Mouse (Mus musculus): ENCODE data around the gene Mzt1. TPM values are rescaled to one million over a fixed set of nuclear protein-coding genes. Genes with fewer than 3 reads are reported as not detected.

The Mzt1 gene
- polyA plus RNA-seq, 1 experiment from 2014 or later = 110 TPM

GRCm38 (mm10) chr14:99029987-99030386 is 15.9 kb downstream of the Mzt1 start:
- H3K4me2 ChIP-seq (ENCODE audit: low read depth, low read length) = no peak overlapping the region
- H3K4me3 ChIP-seq (ENCODE audit: low read depth, low read length) = no peak overlapping the region
- no peak for ATAC-seq (ENCODE audit: low read depth)
- no peak overlapping the region for H3K27ac ChIP-seq (ENCODE audit: low read depth, low read length)
- H3K36me3 ChIP-seq (ENCODE audit: control insufficient read depth, insufficient read depth, low read length) = no peaks in the 10 kb centered on the region
- H3K27me3 ChIP-seq (ENCODE audit: control insufficient read depth, insufficient read depth, low read length) = no peaks in the 10 kb centered on the region
- 86% methylated on average over 5 of the region's 5 CpGs for WGBS
- H3K9ac ChIP-seq (replicated peaks; ENCODE audit: low read depth, low read length) = no peak overlapping the region
- H3K9me3 ChIP-seq (ENCODE audit: control insufficient read depth, low read length) = no peaks in the 10 kb centered on the region
- no peaks in the 10 kb centered on the region for H3K4me1 ChIP-seq (ENCODE audit: control insufficient read depth, insufficient read depth, low read length)

- Histone ChIP-seq H3K9ac (replicated peaks; ENCODE audit: low read depth, low read length) (peak overlapping the region; percentile 28; the same call in 1 of the 2 replicates), H3K4me2 (ENCODE audit: low read depth, low read length) (peak overlapping the region; percentile 38), H3K4me1 (ENCODE audit: control insufficient read depth, insufficient read depth, low read length) (no peaks in the 10 kb centered on the region), H3K27ac (ENCODE audit: low read depth, low read length) (no peak overlapping the region), H3K9me3 (ENCODE audit: control insufficient read depth, low read length) (no peaks in the 10 kb centered on the region), H3K36me3 (ENCODE audit: control insufficient read depth, insufficient read depth, low read length) (no peaks in the 10 kb centered on the region), H3K27me3 (ENCODE audit: control insufficient read depth, insufficient read depth, low read length) (no peaks in the 10 kb centered on the region), H3K4me3 (ENCODE audit: low read depth, low read length) (peak overlapping the region; percentile 16; the same call in 1 of the 2 replicates)
- ATAC-seq (ENCODE audit: low read depth) = peak; percentile 28; the same call in 1 of the 2 replicates
- 51% methylated on average over 12 of the region's 12 CpGs for WGBS
Observed at GRCm38 (mm10) chr14:99022346-99023086, 23.4 kb downstream of the Mzt1 start.

GRCm38 (mm10) chr14:99019136-99019808 is 26.7 kb downstream of the Mzt1 start:
- Histone ChIP-seq H3K27me3 (ENCODE audit: control insufficient read depth, insufficient read depth, low read length) (no peaks in the 10 kb centered on the region), H3K27ac (ENCODE audit: low read depth, low read length) (no peak overlapping the region), H3K9ac (replicated peaks; ENCODE audit: low read depth, low read length) (no peak overlapping the region), H3K4me3 (ENCODE audit: low read depth, low read length) (no peak overlapping the region), H3K9me3 (ENCODE audit: control insufficient read depth, low read length) (no peaks in the 10 kb centered on the region), H3K4me1 (ENCODE audit: control insufficient read depth, insufficient read depth, low read length) (no peaks in the 10 kb centered on the region), H3K36me3 (ENCODE audit: control insufficient read depth, insufficient read depth, low read length) (no peaks in the 10 kb centered on the region), H3K4me2 (ENCODE audit: low read depth, low read length) (no peak overlapping the region)
- no peak for ATAC-seq (ENCODE audit: low read depth)
- 57% methylated on average over 10 of the region's 10 CpGs for WGBS

DNA sequence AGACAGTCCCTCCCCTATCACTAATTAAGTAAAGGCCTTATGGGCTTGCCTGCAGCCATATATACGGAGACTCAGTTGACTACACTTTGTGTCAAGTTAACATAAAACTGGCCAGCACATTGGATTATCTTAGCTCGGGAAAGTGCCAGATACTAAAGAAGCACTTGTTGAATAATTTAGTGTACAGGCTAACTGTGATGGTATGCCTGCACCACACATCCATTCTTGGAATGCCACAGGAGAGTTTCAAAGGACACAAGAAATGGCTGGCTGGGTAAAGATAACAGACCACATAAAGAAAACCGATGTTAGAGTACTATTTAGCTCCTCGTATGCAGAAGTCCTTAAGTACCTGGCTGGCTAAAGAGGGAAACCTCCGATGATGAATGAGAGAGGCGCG is 27.2 kb downstream of the Mzt1 start:
- WGBS = 84% methylated on average over 7 of the region's 7 CpGs
- no peaks in the 10 kb centered on the region for H3K9me3 ChIP-seq (ENCODE audit: control insufficient read depth, low read length)
- H3K9ac ChIP-seq (replicated peaks; ENCODE audit: low read depth, low read length) = no peak overlapping the region
- no peaks in the 10 kb centered on the region for H3K4me1 ChIP-seq (ENCODE audit: control insufficient read depth, insufficient read depth, low read length)
- no peaks in the 10 kb centered on the region for H3K36me3 ChIP-seq (ENCODE audit: control insufficient read depth, insufficient read depth, low read length)
- no peak overlapping the region for H3K27ac ChIP-seq (ENCODE audit: low read depth, low read length)
- no peak overlapping the region for H3K4me3 ChIP-seq (ENCODE audit: low read depth, low read length)
- H3K4me2 ChIP-seq (ENCODE audit: low read depth, low read length) = no peak overlapping the region
- no peak for ATAC-seq (ENCODE audit: low read depth)
- H3K27me3 ChIP-seq (ENCODE audit: control insufficient read depth, insufficient read depth, low read length) = no peaks in the 10 kb centered on the region

DNA sequence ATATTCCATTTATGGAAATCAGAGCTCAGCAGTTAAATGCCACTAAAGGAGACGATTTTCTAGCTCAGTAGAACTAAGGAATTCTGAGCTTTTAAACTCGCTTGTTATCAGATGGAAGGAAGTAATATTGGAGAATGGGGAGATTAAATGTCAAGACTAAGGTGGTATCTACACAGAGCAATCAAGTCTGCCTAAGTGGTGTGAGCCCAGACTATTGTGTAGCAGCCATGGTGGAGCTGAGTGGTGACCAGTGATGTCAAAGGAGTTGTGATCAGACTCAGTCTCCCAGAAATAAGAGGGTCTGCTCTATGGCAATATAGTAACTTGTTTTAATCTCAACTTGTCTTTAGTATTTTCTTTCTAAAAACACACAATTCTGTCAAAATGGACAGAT is 35.0 kb downstream of the Mzt1 start:
- no peaks in the 10 kb centered on the region for H3K9me3 ChIP-seq (ENCODE audit: control insufficient read depth, low read length)
- no peaks in the 10 kb centered on the region for H3K27me3 ChIP-seq (ENCODE audit: control insufficient read depth, insufficient read depth, low read length)
- no peaks in the 10 kb centered on the region for H3K4me1 ChIP-seq (ENCODE audit: control insufficient read depth, insufficient read depth, low read length)
- no peak overlapping the region for H3K9ac ChIP-seq (replicated peaks; ENCODE audit: low read depth, low read length)
- no peak overlapping the region for H3K4me2 ChIP-seq (ENCODE audit: low read depth, low read length)
- 64% methylated on average over 2 of the region's 2 CpGs for WGBS
- H3K4me3 ChIP-seq (ENCODE audit: low read depth, low read length) = no peak overlapping the region
- no peak overlapping the region for H3K27ac ChIP-seq (ENCODE audit: low read depth, low read length)
- no peaks in the 10 kb centered on the region for H3K36me3 ChIP-seq (ENCODE audit: control insufficient read depth, insufficient read depth, low read length)
- no peak for ATAC-seq (ENCODE audit: low read depth)

DNA sequence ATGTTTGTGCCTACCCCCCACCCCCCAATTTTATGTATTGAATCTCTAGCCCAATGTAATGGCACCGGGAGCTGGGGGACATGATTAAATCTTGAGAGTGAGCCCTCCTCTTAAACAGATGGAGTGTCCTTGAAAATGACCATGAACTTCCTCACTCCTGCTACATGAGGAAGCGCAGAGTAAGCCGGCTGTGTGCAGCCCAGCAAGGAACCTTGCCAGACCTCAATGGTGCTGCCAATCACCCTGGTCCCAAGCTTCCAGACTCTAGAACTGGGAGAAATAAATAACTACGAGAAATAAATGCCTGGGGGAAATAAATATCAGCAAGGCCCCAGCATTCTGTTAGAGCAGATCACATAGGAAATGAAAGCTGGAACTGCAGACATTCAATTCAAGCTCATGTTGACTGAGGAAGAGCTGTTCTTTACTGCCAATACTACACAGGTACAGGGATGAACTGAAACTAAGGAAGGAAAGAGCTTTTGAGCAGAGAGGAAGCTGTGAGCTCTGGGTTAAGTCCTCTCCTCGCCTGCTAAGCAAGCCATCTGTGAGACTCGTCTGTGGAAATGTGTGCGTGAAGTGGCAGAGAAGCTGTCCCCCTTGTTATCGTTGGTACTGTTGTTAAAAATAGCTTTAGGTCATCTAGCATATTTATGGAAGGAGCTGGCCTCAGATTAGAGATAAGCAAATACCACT is 35.6 kb downstream of the Mzt1 start:
- no peaks in the 10 kb centered on the region for H3K36me3 ChIP-seq (ENCODE audit: control insufficient read depth, insufficient read depth, low read length)
- H3K27ac ChIP-seq (ENCODE audit: low read depth, low read length) = no peak overlapping the region
- no peak overlapping the region for H3K4me2 ChIP-seq (ENCODE audit: low read depth, low read length)
- no peak overlapping the region for H3K9ac ChIP-seq (replicated peaks; ENCODE audit: low read depth, low read length)
- H3K9me3 ChIP-seq (ENCODE audit: control insufficient read depth, low read length) = no peaks in the 10 kb centered on the region
- H3K4me1 ChIP-seq (ENCODE audit: control insufficient read depth, insufficient read depth, low read length) = no peaks in the 10 kb centered on the region
- no peaks in the 10 kb centered on the region for H3K27me3 ChIP-seq (ENCODE audit: control insufficient read depth, insufficient read depth, low read length)
- ATAC-seq (ENCODE audit: low read depth) = no peak
- no peak overlapping the region for H3K4me3 ChIP-seq (ENCODE audit: low read depth, low read length)
- WGBS = 73% methylated on average over 8 of the region's 8 CpGs

- 92% methylated on average over 7 of the region's 7 CpGs for WGBS
- ATAC-seq (ENCODE audit: low read depth) = no peak
- H3K4me1 ChIP-seq (ENCODE audit: control insufficient read depth, insufficient read depth, low read length) = no peaks in the 10 kb centered on the region
Observed at GRCm38 (mm10) chr14:98994218-98994617, 51.7 kb downstream of the Mzt1 start, which contains the start of gene Rpl36a-ps1. TSS of gene Rpl36a-ps1 (minus strand) at chr14:98994318.

DNA sequence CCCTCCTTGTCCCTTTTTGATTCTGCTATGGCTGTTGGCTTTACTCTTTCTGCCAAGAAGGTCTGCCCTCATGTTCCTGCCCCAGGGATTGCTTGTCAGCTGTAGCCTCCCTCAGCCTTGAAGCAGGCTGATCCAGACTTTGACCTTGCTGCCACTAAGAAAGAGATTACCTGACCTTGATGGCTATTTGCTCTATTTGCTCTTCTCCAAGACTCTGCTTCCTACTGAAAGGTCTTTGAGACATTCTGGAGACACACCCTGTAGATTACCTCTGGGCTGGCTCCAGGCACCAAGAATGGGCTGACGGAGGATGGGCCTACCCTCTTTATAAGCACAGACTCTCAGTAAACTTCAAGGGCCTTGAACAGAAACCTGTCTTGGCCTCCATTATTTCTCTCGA is 53.5 kb downstream of the Mzt1 start:
- Histone ChIP-seq H3K4me1 (ENCODE audit: control insufficient read depth, insufficient read depth, low read length) (no peaks in the 10 kb centered on the region), H3K4me3 (ENCODE audit: low read depth, low read length) (no peak overlapping the region), H3K27ac (ENCODE audit: low read depth, low read length) (no peak overlapping the region), H3K9ac (replicated peaks; ENCODE audit: low read depth, low read length) (no peak overlapping the region), H3K36me3 (ENCODE audit: control insufficient read depth, insufficient read depth, low read length) (no peaks in the 10 kb centered on the region), H3K4me2 (ENCODE audit: low read depth, low read length) (no peak overlapping the region), H3K27me3 (ENCODE audit: control insufficient read depth, insufficient read depth, low read length) (no peaks in the 10 kb centered on the region), H3K9me3 (ENCODE audit: control insufficient read depth, low read length) (no peaks in the 10 kb centered on the region)
- ATAC-seq (ENCODE audit: low read depth) = no peak
- 90% methylated on average over 2 of the region's 2 CpGs for WGBS

More at GRCm38 (mm10) chr14:98994218-98994617, 51.7 kb downstream of the Mzt1 start, which contains the start of gene Rpl36a-ps1:
- H3K9me3 ChIP-seq (ENCODE audit: control insufficient read depth, low read length) = no peaks in the 10 kb centered on the region
- no peak within 1 kb of the TSS for H3K27ac ChIP-seq (ENCODE audit: low read depth, low read length)
- no peak within 1 kb of the TSS for H3K9ac ChIP-seq (replicated peaks; ENCODE audit: low read depth, low read length)
- H3K4me3 ChIP-seq (ENCODE audit: low read depth, low read length) = no peak within 1 kb of the TSS
- no peaks in the 10 kb centered on the region for H3K27me3 ChIP-seq (ENCODE audit: control insufficient read depth, insufficient read depth, low read length)
- H3K36me3 ChIP-seq (ENCODE audit: control insufficient read depth, insufficient read depth, low read length) = no peaks in the 10 kb centered on the region
- no peak within 1 kb of the TSS for H3K4me2 ChIP-seq (ENCODE audit: low read depth, low read length)

DNA sequence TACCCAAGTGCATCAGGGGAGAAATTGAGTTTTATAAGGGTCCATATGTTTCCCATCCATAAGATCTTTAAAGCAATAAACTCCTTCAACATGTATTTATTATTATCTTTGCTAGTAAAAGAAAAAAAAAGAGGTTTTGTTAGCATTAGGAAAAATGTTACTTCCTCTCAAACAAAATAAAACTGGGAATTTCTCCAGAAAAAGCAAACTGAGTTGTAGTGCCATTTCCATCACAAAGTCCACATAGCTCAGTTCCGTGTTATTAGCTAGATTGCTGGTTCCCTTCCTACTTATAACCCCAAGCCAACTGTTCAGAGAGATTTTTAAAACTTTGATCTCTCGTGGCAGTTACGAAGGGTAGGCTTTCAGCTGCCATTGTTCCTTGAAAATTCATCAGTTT is 55.3 kb downstream of the Mzt1 start:
- no peak overlapping the region for H3K4me2 ChIP-seq (ENCODE audit: low read depth, low read length)
- no peaks in the 10 kb centered on the region for H3K4me1 ChIP-seq (ENCODE audit: control insufficient read depth, insufficient read depth, low read length)
- 74% methylated on average over 3 of the region's 3 CpGs for WGBS
- H3K9ac ChIP-seq (replicated peaks; ENCODE audit: low read depth, low read length) = no peak overlapping the region
- ATAC-seq (ENCODE audit: low read depth) = no peak
- no peaks in the 10 kb centered on the region for H3K9me3 ChIP-seq (ENCODE audit: control insufficient read depth, low read length)
- no peaks in the 10 kb centered on the region for H3K36me3 ChIP-seq (ENCODE audit: control insufficient read depth, insufficient read depth, low read length)
- no peak overlapping the region for H3K4me3 ChIP-seq (ENCODE audit: low read depth, low read length)
- H3K27me3 ChIP-seq (ENCODE audit: control insufficient read depth, insufficient read depth, low read length) = no peaks in the 10 kb centered on the region
- no peak overlapping the region for H3K27ac ChIP-seq (ENCODE audit: low read depth, low read length)

Data from neural tube, embryonic 14.5 days (tissue).